Mouse (Mus musculus) T-helper 2 cell (primary cell): ENCODE data around the gene March1.

Experiments
- in situ Hi-C: fragments of 300-600 bp; cut with MboI, MseI; formaldehyde crosslinking; loops from one replicate; pipeline ENCODE4 v1.15.1; 2025; ENCODE audit warnings: high pct_unique_total_duplicates

Gene March1

DNA sequence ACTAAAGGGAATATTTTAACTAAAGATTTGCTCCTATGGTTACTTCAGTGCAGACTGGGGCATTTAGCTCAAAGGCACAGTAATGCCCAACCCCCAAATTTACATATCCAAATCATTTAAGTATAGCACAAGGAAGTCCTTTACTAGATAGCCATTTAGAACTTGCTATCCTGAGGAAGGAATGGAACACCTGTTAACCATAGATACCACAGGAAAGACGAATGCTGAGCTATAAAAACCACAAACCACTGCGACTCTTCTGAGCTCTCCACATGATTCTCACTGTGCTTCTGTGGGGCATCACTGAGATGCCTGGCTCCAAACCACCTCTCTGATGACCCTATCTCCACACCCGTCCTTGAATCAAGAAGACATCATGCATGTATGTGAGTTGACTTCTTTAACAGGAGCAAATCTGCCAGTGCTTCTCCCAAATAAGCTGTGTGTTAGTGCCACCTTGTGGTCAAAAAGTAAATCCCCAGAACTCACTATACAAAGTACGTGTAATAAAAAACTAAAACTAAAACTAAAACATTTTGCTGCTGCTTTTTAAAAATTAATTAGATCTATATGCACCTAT lies 879.4 kb downstream of the March1 start:
- in situ Hi-C loops: loop anchor here (5.0 to 25.0 kb wide), 3 partner anchors 50 to 1760 kb away; partner anchors contain the start of genes Msmo1 and Naf1

DNA sequence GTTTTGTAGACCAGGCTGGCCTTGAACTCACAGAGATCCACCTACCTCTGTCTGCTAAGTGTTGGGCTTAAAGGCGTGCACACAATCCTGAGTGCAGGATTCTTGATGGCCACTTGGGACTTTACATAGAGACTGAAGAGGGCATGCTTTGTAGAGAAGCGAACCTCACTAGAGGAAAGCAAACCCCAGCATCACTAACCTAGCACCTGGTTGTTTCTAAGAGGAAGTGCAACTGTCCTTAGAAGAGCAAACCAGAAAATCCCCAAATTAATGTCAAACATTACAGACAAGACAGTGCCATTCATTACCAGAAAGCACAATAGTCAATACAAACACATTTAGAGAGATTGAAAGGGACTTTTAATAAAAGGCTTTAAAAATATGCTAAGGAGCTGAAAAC lies 885.7 kb downstream of the March1 start:
- in situ Hi-C loops: no loop called here

DNA sequence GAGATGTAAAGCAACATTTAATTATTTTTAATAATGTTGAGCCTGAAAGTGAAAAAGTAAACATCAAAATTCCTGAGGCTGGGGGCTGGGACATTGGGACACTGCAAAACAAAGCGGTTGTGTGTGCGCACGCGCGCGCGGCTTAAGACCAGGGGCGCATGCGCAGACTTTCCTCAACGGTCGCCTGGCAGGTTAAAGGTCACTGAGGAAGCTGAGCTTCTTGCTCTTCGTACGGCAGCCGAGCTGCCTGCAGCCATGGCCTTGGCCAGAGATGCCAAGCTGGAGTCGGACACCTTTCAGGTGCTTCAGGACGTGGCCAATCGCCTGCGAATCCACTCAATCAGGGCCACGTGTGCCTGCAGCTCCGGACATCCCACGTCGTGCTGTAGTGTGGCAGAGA lies 893.8 kb downstream of the March1 start, which contains the start of gene Tktl2:
Gene Tktl2 (plus strand): TSS at position 220 of the 400 bp plus-strand sequence.
- in situ Hi-C loops: loop anchor here (10.0 kb wide), 1 partner anchor 173 kb away; the partner anchor contains the start of gene Npy5r

DNA sequence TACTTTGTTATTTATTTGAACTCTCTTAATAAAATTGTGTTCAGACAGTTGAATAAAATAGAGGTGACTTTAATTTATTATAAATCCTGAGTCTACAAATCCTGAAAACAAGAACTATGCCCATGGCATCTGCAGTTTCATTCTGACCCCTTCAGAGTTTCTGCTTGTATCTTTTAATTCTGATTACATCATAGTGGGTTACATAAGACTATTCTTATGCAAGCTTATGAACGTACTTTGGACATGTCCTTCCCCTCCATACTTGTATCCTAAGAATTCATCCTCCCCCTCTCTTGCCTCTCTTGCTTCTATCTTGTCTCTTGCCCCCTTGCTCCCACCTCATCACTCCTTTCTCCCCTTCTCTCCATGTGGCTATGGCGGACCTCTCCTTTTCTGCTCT lies 901.4 kb downstream of the March1 start:
- in situ Hi-C loops: loop anchor here (10.0 kb wide), 1 partner anchor 166 kb away; the partner anchor contains the start of gene Npy5r

DNA sequence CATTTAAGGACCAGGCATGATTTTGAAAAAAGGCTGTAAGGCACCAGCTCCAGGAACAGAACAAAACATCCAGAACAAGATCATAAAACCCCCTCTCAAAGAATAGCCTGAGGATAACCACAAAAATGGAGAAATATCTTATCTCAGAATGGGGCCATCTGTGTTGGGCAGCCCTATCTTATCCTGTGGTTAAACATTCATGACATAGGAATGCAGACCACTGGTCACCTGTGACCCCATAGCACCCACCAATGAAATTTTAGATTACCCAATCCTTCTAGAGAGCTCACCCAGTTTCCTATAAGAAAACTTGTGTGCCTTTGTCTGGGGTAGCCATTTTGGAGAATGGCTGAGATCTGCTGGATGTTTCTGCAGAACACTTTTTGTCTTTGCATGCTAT lies 902.9 kb downstream of the March1 start:
- in situ Hi-C loops: no loop called here
